Mouse (Mus musculus) spleen, adult 2 months (tissue): ENCODE results near the gene Tpp1.

Experiments used
- CTCF ChIP-seq: fragments of 200-500 bp; IDR thresholded peaks from 2 replicates; pipeline ENCODE4 v1.5.1; 2011; ENCODE audit warnings: mild to moderate bottlenecking, inconsistent platforms; ENCODE audit not compliant: insufficient read depth, insufficient read length, insufficient replicate concordance; ENCODE audit errors: extremely low read depth
- POLR2A ChIP-seq: fragments of 200-500 bp; IDR thresholded peaks from 2 replicates; pipeline ENCODE4 v1.6.1; 2011; ENCODE audit warnings: low read depth, low read length, inconsistent platforms

DNA sequence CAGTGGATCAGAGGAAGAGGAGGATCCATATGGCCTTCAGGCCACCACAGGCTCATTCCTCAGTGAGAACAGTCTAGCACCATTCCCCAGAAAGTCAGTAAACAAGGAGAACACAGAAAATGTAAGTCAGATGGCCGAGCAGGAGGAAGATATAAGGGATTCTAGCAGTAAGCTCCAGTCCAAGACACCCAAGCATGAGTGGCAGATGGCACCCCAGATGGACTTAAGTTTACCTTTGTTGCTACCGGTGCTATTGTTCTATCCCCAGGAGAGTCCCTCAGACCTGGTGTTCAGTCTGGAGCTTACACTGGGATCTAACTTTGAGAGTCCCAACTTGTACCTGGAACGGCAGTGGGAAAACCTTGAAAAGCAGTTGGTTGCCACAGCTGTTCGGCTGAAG is 48.2 kb downstream of the Tpp1 start:
- TF ChIP-seq CTCF, result no peak
- TF ChIP-seq POLR2A, result no peak
